Mouse (Mus musculus) monocyte, adult 2 months (primary cell): ENCODE results near the gene Ube3c.

Experiments used
- DNase-seq, 2 experiments: peaks; one replicate each; pipeline ENCODE4 v3.0.0; 2022; ENCODE audit warnings: low spot score in 2 of 2, low read depth in 1 of 2

The Ube3c gene

GRCm38 (mm10) chr5:29672551-29672950 lies 103.5 kb downstream of the Ube3c start:
- DNase-seq: no peak

- no peak for DNase-seq
Measured at GRCm38 (mm10) chr5:29674305-29674704, 105.3 kb downstream of the Ube3c start.

- DNase-seq: no peak
Measured at GRCm38 (mm10) chr5:29676445-29676844, 107.4 kb downstream of the Ube3c start.

- no peak for DNase-seq
Measured at GRCm38 (mm10) chr5:29685085-29685484, 116.0 kb downstream of the Ube3c start.

- DNase-seq: no peak
Measured at GRCm38 (mm10) chr5:29687671-29688070, 118.6 kb downstream of the Ube3c start.

- no peak for DNase-seq
Measured at GRCm38 (mm10) chr5:29688352-29688751, 119.3 kb downstream of the Ube3c start.

GRCm38 (mm10) chr5:29698493-29698892 lies 129.5 kb downstream of the Ube3c start:
- no peak for DNase-seq

GRCm38 (mm10) chr5:29699520-29700202 lies 130.6 kb downstream of the Ube3c start:
- no peak for DNase-seq

GRCm38 (mm10) chr5:29707241-29707640 lies 138.2 kb downstream of the Ube3c start:
- no peak for DNase-seq

- DNase-seq: no peak
Measured at GRCm38 (mm10) chr5:29708258-29708657, 139.2 kb downstream of the Ube3c start.

- DNase-seq: no peak
Measured at GRCm38 (mm10) chr5:29711631-29712030, 142.6 kb downstream of the Ube3c start.

GRCm38 (mm10) chr5:29712906-29713305 lies 143.9 kb downstream of the Ube3c start:
- no peak for DNase-seq

- no peak for DNase-seq
Measured at GRCm38 (mm10) chr5:29721159-29721558, 152.1 kb downstream of the Ube3c start.

- no peak for DNase-seq
Measured at GRCm38 (mm10) chr5:29725369-29725768, 156.3 kb downstream of the Ube3c start.
